Mouse (Mus musculus) embryonic facial prominence, embryonic 11.5 days (tissue): ENCODE results near the gene Vmn1r129. TPM values are rescaled to one million over a fixed set of nuclear protein-coding genes. Genes with fewer than 3 reads are reported as not detected.
"Not testable (repeated sequence)": the region's sequence is repeated elsewhere in the genome, so short reads cannot be mapped to it uniquely, and the experiment has no call there.

Source experiments
- ATAC-seq: fragments of 200-750 bp; cut with Nextera tagmentation; replicated peaks from 2 replicates; pipeline ENCODE4 v1.8.0; 2017; ENCODE audit warnings: low read depth; ENCODE audit not compliant: insufficient number of reproducible peaks, low FRiP score, low TSS enrichment
- DNase-seq: peaks from one replicate; pipeline ENCODE4 v3.0.0-alpha.2; 2015; ENCODE audit warnings: low spot score
- H3K27ac ChIP-seq: fragments of 300-500 bp; sonication (generic); replicated peaks from 2 replicates; pipeline ENCODE4 v1.5.1; 2014; ENCODE audit warnings: mild to moderate bottlenecking, low read depth, low read length, control low read depth
- H3K27me3 ChIP-seq: fragments of 300-500 bp; sonication (generic); 2 replicates; pipeline ENCODE4 v1.6.1; 2014; ENCODE audit warnings: mild to moderate bottlenecking, low read length, moderate library complexity, mixed read lengths; ENCODE audit not compliant: control insufficient read depth, insufficient read depth
- H3K36me3 ChIP-seq: fragments of 300-500 bp; sonication (generic); replicated peaks from 2 replicates; pipeline ENCODE4 v1.6.1; 2014; ENCODE audit warnings: low read depth, mild to moderate bottlenecking, low read length, moderate library complexity, mixed read lengths; ENCODE audit not compliant: control insufficient read depth, insufficient read depth
- H3K4me1 ChIP-seq: fragments of 300-500 bp; sonication (generic); 2 replicates; pipeline ENCODE4 v1.6.1; 2014; ENCODE audit warnings: low read length, mixed read lengths; ENCODE audit not compliant: control insufficient read depth, insufficient read depth
- H3K4me2 ChIP-seq: fragments of 300-500 bp; sonication (generic); 2 replicates; pipeline ENCODE4 v1.6.1; 2014; ENCODE audit warnings: low read depth, mild to moderate bottlenecking, control low read depth, low read length, moderate library complexity
- H3K4me3 ChIP-seq: fragments of 300-500 bp; sonication (generic); 2 replicates; pipeline ENCODE4 v1.5.1; 2014; ENCODE audit warnings: low read depth, low read length, control low read depth
- H3K9ac ChIP-seq: fragments of 300-500 bp; sonication (generic); replicated peaks from 2 replicates; pipeline ENCODE4 v1.6.1; 2014; ENCODE audit warnings: mild to moderate bottlenecking, control low read depth, low read length
- H3K9me3 ChIP-seq: fragments of 300-500 bp; sonication (generic); replicated peaks from 2 replicates; pipeline ENCODE4 v1.6.1; 2016; ENCODE audit warnings: mild to moderate bottlenecking, low read length, inconsistent platforms, mixed read lengths; ENCODE audit not compliant: control insufficient read depth
- WGBS: fragments of 180-500 bp; shearing (Covaris S2); extraction: QIAGEN DNeasy Blood & Tissue Kit; methylation state at CpG from one replicate; pipeline ENCODE4 v1.1.7; 2014; 5-methylcytosine and 5-hydroxymethylcytosine counted together
- polyA plus RNA-seq: library from polyadenylated mRNA; unstranded; fragments of >200 nt; fragmentation: Nextera tagmentation; extraction: Ambion mirVana; gene quantifications from 2 replicates; pipeline ENCODE4 v1.2.1, GENCODE M21; 2014

Vmn1r129 gene
- not detected in 2 replicates for polyA plus RNA-seq

GRCm38 (mm10) chr7:21361191-21361590 is at the start of gene Vmn1r129:
Vmn1r129 (minus strand) TSS chr7:21361291.
- DNase-seq, H3K27me3 ChIP-seq, H3K4me3 ChIP-seq, ATAC-seq, H3K4me2 ChIP-seq, H3K4me1 ChIP-seq, H3K36me3 ChIP-seq, H3K9ac ChIP-seq, H3K9me3 ChIP-seq, H3K27ac ChIP-seq: not testable (repeated sequence)
- no CpG with 5 or more reads among the region's 1 CpGs for WGBS

GRCm38 (mm10) chr7:21349073-21349472 is 12.0 kb downstream of the Vmn1r129 start, which contains the start of gene Vmn1r128:
Vmn1r128 (plus strand) TSS chr7:21349373.
- H3K9ac ChIP-seq, H3K4me2 ChIP-seq: not testable (repeated sequence)

GRCm38 (mm10) chr7:21319761-21320160 is 41.3 kb downstream of the Vmn1r129 start, which contains the start of gene Vmn1r127:
Vmn1r127 (minus strand) TSS chr7:21319861.
- not testable (repeated sequence) for H3K27me3 ChIP-seq, H3K9ac ChIP-seq, H3K4me3 ChIP-seq, H3K36me3 ChIP-seq, DNase-seq, H3K4me2 ChIP-seq, H3K4me1 ChIP-seq, ATAC-seq, H3K9me3 ChIP-seq, H3K27ac ChIP-seq
- no CpG with 5 or more reads among the region's 3 CpGs for WGBS

More at GRCm38 (mm10) chr7:21349073-21349472, 12.0 kb downstream of the Vmn1r129 start, which contains the start of gene Vmn1r128:
- not testable (repeated sequence) for H3K27ac ChIP-seq, H3K9me3 ChIP-seq, ATAC-seq, H3K4me3 ChIP-seq, H3K4me1 ChIP-seq, DNase-seq, H3K36me3 ChIP-seq, H3K27me3 ChIP-seq
- WGBS, result 73% methylated on average over 1 of the region's 1 CpGs

Other genes starting within 250 kb of the Vmn1r129 start
- gene Vmn1r122, start 227.2 kb downstream of the Vmn1r129 start, polyA plus RNA-seq, result not detected in 2 replicates
- gene Vmn1r123, start 199.1 kb downstream of the Vmn1r129 start, polyA plus RNA-seq, result not detected in 2 replicates
- gene Gm5157, start 170.9 kb downstream of the Vmn1r129 start, polyA plus RNA-seq, result not detected in 2 replicates
- not detected in 2 replicates for gene Vmn1r124, start 100.7 kb downstream of the Vmn1r129 start, polyA plus RNA-seq
- gene Vmn1r125, start 89.1 kb downstream of the Vmn1r129 start, polyA plus RNA-seq, result not detected in 2 replicates
- gene Vmn1r126, start 59.8 kb downstream of the Vmn1r129 start, polyA plus RNA-seq, result not detected in 2 replicates
- gene Vmn1r127, start 41.4 kb downstream of the Vmn1r129 start, polyA plus RNA-seq, result not detected in 2 replicates
- gene Vmn1r128, start 11.9 kb downstream of the Vmn1r129 start, polyA plus RNA-seq, result not detected in 2 replicates
- not detected in 2 replicates for gene Gm6882, start 71.5 kb upstream of the Vmn1r129 start, polyA plus RNA-seq
- not detected in 2 replicates for gene Vmn1r130, start 150.5 kb upstream of the Vmn1r129 start, polyA plus RNA-seq
- gene Vmn1r131, start 184.8 kb upstream of the Vmn1r129 start, polyA plus RNA-seq, result not detected in 2 replicates